Mouse (Mus musculus) neural tube, embryonic 15.5 days (tissue): Measurements from ENCODE around the gene Gm10392. TPM values are rescaled to one million over a fixed set of nuclear protein-coding genes. Genes with fewer than 3 reads are reported as not detected.
"Not testable (repeated sequence)": the region's sequence is repeated elsewhere in the genome, so short reads cannot be mapped to it uniquely, and the experiment has no call there.

Source experiments
- ATAC-seq: fragments of 200-750 bp; cut with Nextera tagmentation; 2 replicates; pipeline ENCODE4 v1.8.0; 2017; ENCODE audit warnings: mild to moderate bottlenecking, moderate TSS enrichment, moderate library complexity; ENCODE audit not compliant: low FRiP score
- H3K27ac ChIP-seq: fragments of 300-500 bp; sonication (generic); replicated peaks from 2 replicates; pipeline ENCODE4 v1.5.1; 2015; ENCODE audit warnings: mild to moderate bottlenecking, inconsistent platforms
- H3K27me3 ChIP-seq: fragments of 300-500 bp; sonication (generic); replicated peaks from 2 replicates; pipeline ENCODE4 v1.6.1; 2015; ENCODE audit warnings: inconsistent platforms
- H3K36me3 ChIP-seq: fragments of 300-500 bp; sonication (generic); 2 replicates; pipeline ENCODE4 v1.6.1; 2015; ENCODE audit warnings: inconsistent platforms
- H3K4me1 ChIP-seq: fragments of 300-500 bp; sonication (generic); 2 replicates; pipeline ENCODE4 v1.6.1; 2015; ENCODE audit warnings: inconsistent platforms
- H3K4me2 ChIP-seq: fragments of 300-500 bp; sonication (generic); 2 replicates; pipeline ENCODE4 v1.6.1; 2015; ENCODE audit warnings: inconsistent platforms, mild to moderate bottlenecking, moderate library complexity
- H3K4me3 ChIP-seq: fragments of 300-500 bp; sonication (generic); replicated peaks from 2 replicates; pipeline ENCODE4 v1.5.1; 2015; ENCODE audit warnings: mild to moderate bottlenecking, inconsistent platforms
- H3K9ac ChIP-seq: fragments of 300-500 bp; sonication (generic); replicated peaks from 2 replicates; pipeline ENCODE4 v1.6.1; 2015; ENCODE audit warnings: mild to moderate bottlenecking, inconsistent platforms
- H3K9me3 ChIP-seq: fragments of 300-500 bp; sonication (generic); replicated peaks from 2 replicates; pipeline ENCODE4 v1.6.1; 2016; ENCODE audit warnings: inconsistent platforms
- WGBS: fragments of 180-500 bp; shearing (Covaris S2); methylation state at CpG from one replicate; pipeline ENCODE4 v1.1.7; 2015; ENCODE audit warnings: mixed read lengths; 5-methylcytosine and 5-hydroxymethylcytosine counted together
- polyA plus RNA-seq: library from polyadenylated mRNA; unstranded; fragments of >200 nt; fragmentation: Nextera tagmentation; extraction: Ambion mirVana; gene quantifications from 2 replicates; pipeline ENCODE4 v1.2.1, GENCODE M21; 2015

Gene Gm10392
- polyA plus RNA-seq = 0.15 and 0.40 TPM in 2 replicates

DNA sequence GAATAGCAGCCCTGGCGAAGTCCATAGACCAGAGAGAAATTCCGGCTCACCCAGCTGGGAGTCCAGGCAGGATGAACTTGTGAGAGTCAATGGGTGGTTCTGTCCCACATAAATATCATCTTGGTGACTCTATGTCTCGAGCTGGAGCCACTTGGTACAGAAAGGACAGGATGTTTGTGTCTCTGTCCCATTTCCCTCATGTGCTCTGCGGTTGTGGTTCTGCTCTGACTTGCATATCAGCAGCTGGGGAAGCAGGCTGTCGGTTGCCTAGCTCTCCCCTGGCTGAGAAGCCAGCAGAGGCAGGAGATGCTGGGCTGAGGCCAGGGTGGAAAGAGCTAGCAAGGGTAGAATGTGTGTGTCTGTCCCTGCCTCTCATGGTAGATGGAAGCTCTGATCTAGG lies at the start of gene Gm10392:
TSS of gene Gm10392 (minus strand) at position 156 of the 400 bp plus-strand sequence.
- H3K9me3 ChIP-seq = no peaks in the 10 kb centered on the region
- H3K4me1 ChIP-seq = peaks cover 25% of the 10 kb centered on the region
- H3K9ac ChIP-seq = no peak within 1 kb of the TSS
- no peak within 1 kb of the TSS for H3K4me3 ChIP-seq
- 61% methylated on average over 5 of the region's 5 CpGs for WGBS
- H3K27ac ChIP-seq = no peak within 1 kb of the TSS
- H3K4me2 ChIP-seq = no peak within 1 kb of the TSS
- no peak for ATAC-seq
- H3K36me3 ChIP-seq = no peaks in the 10 kb centered on the region
- peaks cover 33% of the 10 kb centered on the region for H3K27me3 ChIP-seq

DNA sequence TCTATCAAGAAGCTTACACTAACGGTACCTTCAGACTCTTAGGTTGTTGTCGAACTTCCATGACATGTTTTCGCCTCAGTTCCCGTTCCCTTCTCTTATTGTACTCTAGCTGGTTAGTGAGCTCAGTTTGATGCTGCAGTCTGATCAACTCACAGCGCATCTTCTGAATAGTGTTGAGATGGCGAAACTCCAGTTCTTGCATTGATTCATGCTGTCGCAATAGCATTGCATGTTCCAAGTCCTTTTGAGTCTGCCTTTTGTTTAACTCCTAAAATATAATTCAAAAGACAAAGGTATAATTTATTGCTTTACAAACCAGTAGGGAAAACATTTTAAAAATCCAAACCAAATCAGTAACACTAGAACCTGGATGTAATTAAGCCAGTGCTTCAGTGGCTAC lies 26.3 kb upstream of the Gm10392 start:
- Histone ChIP-seq H3K27me3 (no peaks in the 10 kb centered on the region), H3K9me3 (no peaks in the 10 kb centered on the region), H3K27ac (no peak overlapping the region), H3K4me3 (no peak overlapping the region), H3K4me1 (no peaks in the 10 kb centered on the region), H3K9ac (no peak overlapping the region), H3K36me3 (peaks cover 71% of the 10 kb centered on the region), H3K4me2 (no peak overlapping the region)
- WGBS = 95% methylated on average over 7 of the region's 7 CpGs
- ATAC-seq = no peak

DNA sequence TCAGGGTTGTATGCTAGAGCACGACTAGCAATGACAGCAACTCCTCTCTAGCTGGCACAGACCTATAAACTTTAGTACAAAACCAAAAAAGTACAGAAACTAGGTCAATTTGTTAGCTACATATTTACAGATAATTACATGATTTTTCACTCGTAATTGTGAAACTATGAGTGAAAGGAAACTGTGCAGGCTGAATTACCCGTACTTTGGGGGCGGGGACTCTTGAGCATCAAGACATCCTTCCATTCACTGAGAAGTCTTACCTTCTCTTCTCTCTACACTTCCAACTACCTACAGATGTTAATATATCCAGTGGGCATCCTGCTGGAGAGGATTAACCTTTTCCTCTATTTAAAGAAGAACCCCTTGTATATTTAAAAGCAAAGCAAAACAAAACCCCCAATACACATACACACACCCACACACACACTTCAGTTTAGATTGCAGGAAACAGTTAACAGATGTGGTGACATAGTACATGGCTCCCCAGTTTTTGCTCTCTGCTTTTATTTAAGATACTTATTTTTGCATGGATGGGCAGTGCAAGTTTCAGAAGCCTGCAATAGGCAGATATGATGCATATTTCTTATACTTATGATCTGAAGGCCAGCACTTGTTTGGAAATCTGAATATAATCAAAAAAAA lies 13.3 kb upstream of the Gm10392 start:
- 91% methylated on average over 4 of the region's 4 CpGs for WGBS
- Histone ChIP-seq H3K4me3 (no peak overlapping the region), H3K27me3 (no peaks in the 10 kb centered on the region), H3K9ac (no peak overlapping the region), H3K27ac (no peak overlapping the region), H3K9me3 (no peaks in the 10 kb centered on the region), H3K4me1 (no peaks in the 10 kb centered on the region), H3K4me2 (no peak overlapping the region), H3K36me3 (peaks cover 8% of the 10 kb centered on the region)
- no peak for ATAC-seq

DNA sequence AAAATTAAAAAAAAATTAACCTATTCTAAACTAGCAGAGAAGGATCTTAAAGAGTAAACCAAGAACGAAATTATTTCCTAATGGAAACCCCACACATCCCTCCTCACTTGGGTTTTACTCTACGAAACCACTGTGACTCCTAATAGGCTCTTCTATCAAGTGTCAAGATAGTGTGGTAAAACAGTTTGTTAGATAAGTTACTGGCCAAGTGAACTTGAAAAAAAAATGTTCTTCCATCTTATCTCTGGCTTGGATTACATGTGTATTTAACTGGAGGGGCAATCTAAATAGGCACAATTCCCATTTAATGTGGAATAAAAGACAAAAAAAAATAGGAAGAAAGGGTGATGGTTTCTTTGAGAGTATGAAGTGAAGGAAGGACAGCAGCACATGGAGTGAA lies 11.9 kb upstream of the Gm10392 start:
- no peak overlapping the region for H3K9ac ChIP-seq
- no peak overlapping the region for H3K4me2 ChIP-seq
- H3K4me3 ChIP-seq = no peak overlapping the region
- 94% methylated on average over 2 of the region's 2 CpGs for WGBS
- no peak for ATAC-seq
- H3K27me3 ChIP-seq = no peaks in the 10 kb centered on the region
- H3K9me3 ChIP-seq = no peaks in the 10 kb centered on the region
- no peak overlapping the region for H3K27ac ChIP-seq
- peaks cover 4% of the 10 kb centered on the region; the same call in 1 of the 2 replicates for H3K36me3 ChIP-seq
- H3K4me1 ChIP-seq = no peaks in the 10 kb centered on the region

DNA sequence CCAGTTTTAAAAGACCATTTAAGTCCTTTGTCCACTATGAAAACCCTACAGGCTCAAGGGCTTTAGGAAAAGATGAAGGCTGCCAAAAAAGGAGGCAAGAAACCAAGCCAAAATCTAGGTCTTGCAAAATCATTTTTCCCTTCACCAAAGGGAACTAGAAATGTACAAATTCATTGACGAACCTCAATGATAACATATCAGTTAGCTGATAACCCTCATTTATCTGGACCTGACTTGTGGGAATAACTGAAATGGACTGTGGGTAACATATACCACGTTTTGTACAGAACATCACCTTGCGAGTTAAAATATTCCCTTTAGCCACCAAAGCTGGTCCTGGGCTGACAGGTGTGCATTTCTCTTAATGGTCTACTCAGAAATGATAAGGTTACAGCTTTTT lies 10.6 kb upstream of the Gm10392 start:
- no peak for ATAC-seq
- H3K27ac ChIP-seq = no peak overlapping the region
- no peaks in the 10 kb centered on the region for H3K27me3 ChIP-seq
- 91% methylated on average over 3 of the region's 3 CpGs for WGBS
- H3K9ac ChIP-seq = no peak overlapping the region
- no peak overlapping the region for H3K4me2 ChIP-seq
- H3K4me1 ChIP-seq = no peaks in the 10 kb centered on the region
- H3K9me3 ChIP-seq = no peaks in the 10 kb centered on the region
- H3K36me3 ChIP-seq = no peaks in the 10 kb centered on the region
- no peak overlapping the region for H3K4me3 ChIP-seq

GRCm38 (mm10) chr11:77528420-77528819 lies 9.4 kb upstream of the Gm10392 start:
- not testable (repeated sequence) for H3K9ac ChIP-seq, ATAC-seq, H3K27me3 ChIP-seq, H3K27ac ChIP-seq, H3K4me3 ChIP-seq, H3K9me3 ChIP-seq, H3K4me1 ChIP-seq, H3K4me2 ChIP-seq, H3K36me3 ChIP-seq
- WGBS = 86% methylated on average over 3 of the region's 3 CpGs

DNA sequence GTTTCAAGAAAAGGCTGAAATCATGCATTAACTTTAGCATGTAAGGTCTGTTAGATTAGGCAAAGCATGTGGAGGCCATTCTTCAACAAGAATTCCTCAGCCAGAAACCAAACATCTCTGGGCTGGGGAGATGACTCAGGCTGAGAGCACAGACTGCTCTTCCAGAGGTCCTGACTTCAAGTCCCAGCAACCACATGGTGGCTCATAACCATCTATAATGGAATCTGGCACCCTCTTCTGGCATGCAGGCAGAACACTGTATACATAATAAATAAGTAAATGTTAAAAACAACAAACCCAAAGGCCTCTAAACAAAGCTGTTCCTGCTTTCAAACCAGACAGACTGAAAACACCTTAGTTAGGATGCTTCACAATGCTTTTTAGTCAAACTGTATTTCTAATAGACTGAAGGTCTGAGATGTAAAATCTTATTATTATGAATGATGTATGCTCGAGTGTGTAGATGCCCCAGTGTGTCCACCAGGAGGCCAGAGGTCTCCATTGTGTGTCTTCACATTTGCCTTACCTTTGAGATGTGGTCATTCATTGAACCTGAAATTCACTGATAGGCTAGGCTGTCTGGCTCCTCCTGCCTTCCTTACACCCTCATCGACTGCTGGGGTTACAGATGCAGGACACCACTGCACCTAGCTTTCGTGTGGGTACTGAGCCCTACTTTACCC lies 6.9 kb upstream of the Gm10392 start:
- no peak for ATAC-seq

DNA sequence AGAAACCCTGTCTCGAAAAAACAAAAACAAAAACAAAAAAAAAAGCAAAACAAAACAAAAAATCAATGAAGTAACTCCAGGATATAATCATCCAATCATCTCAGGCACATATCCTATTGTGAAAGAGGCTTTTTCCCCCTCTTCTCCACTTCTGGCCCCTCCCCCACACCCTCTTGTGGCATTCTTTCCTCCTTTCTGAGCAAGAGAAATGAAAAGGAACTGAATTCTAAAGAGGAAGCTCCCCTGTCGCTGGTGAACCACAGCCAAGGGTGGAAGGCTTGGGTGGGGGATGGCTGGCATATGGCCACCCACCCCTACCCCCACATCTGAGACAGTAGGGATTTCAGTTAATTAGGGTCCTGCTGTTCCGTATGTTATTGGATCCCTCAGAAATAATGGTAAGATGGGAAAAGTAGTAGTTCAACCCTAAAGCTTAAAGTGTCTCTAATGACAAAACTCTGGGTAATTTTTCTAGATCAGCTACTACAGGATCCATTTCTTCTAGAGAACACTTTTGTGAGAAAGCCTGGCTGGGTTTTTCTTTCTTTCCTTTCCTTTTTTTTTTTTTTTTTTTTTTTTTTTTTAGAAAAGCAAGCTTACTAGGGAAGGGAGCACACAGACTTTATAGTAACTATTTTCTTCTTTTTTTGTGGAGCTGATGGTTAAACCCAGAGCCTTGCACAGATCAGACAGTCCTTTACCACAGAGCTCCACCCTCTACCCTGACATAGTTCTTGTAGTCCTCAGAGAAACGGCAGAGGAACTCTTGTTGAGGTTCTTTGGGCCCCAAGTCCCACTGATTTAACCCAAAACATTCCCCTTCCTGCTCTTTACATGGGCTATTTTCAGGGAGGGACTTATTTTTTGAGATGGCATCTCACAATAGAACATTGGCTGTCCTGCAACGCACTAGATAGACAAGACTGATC lies 1.9 kb upstream of the Gm10392 start:
- Histone ChIP-seq H3K27me3 (peaks cover 15% of the 10 kb centered on the region), H3K4me3 (no peak overlapping the region), H3K27ac (no peak overlapping the region), H3K4me1 (peaks cover 7% of the 10 kb centered on the region), H3K36me3 (no peaks in the 10 kb centered on the region), H3K9me3 (no peaks in the 10 kb centered on the region), H3K4me2 (no peak overlapping the region), H3K9ac (no peak overlapping the region)
- 51% methylated on average over 5 of the region's 5 CpGs for WGBS
- no peak for ATAC-seq

More for the DNA sequence above, 6.9 kb upstream of the Gm10392 start:
- no peak overlapping the region for H3K27ac ChIP-seq
- no peaks in the 10 kb centered on the region for H3K4me1 ChIP-seq
- no peaks in the 10 kb centered on the region for H3K9me3 ChIP-seq
- no peaks in the 10 kb centered on the region for H3K27me3 ChIP-seq
- no peak overlapping the region for H3K9ac ChIP-seq
- 79% methylated on average over 3 of the region's 3 CpGs for WGBS
- H3K4me2 ChIP-seq = no peak overlapping the region
- no peak overlapping the region for H3K4me3 ChIP-seq
- H3K36me3 ChIP-seq = no peaks in the 10 kb centered on the region

- Histone ChIP-seq H3K4me1 (peaks cover 32% of the 10 kb centered on the region), H3K9me3 (no peaks in the 10 kb centered on the region), H3K36me3 (no peaks in the 10 kb centered on the region), H3K9ac (no peak overlapping the region), H3K27ac (no peak overlapping the region), H3K27me3 (peaks cover 38% of the 10 kb centered on the region), H3K4me2 (no peak overlapping the region), H3K4me3 (no peak overlapping the region)
- no peak for ATAC-seq
- 77% methylated on average over 27 of the region's 27 CpGs for WGBS
Measured at GRCm38 (mm10) chr11:77518051-77518798, 773 bp downstream of the Gm10392 start.

GRCm38 (mm10) chr11:77516553-77517425 lies 2.2 kb downstream of the Gm10392 start:
- 45% methylated on average over 5 of the region's 5 CpGs for WGBS
- no peaks in the 10 kb centered on the region for H3K9me3 ChIP-seq
- no peaks in the 10 kb centered on the region for H3K36me3 ChIP-seq
- H3K27me3 ChIP-seq = peaks cover 38% of the 10 kb centered on the region
- no peak overlapping the region for H3K4me3 ChIP-seq
- no peak for ATAC-seq
- peaks cover 41% of the 10 kb centered on the region for H3K4me1 ChIP-seq
- H3K9ac ChIP-seq = no peak overlapping the region
- no peak overlapping the region for H3K27ac ChIP-seq
- no peak overlapping the region for H3K4me2 ChIP-seq
